Comparison of ENCODE assay signal across 16 mouse cellular contexts in genomic region chr17:86273566-86274349, GRCm38 (mm10).
"Had no signal": no experiment of that assay in that cellular context is flagged by ENCODE, and none has a peak within 500 bp of the region (broad histone marks: within the 10 kb centered on the region; RNA-seq: fewer than 3 reads in every experiment).

No protein-coding gene starts in this region.

- H3K4me3 ChIP-seq: left cerebral cortex, adult 2 months; limb, embryonic 12.5 days; liver, embryonic 13.5 days; lung, embryonic 15.5 days; megakaryocyte, embryonic 14.5 days; midbrain, embryonic 12.5 days; stomach, embryonic 15.5 days had no signal

- H3K4me1 ChIP-seq: midbrain, embryonic 12.5 days had no signal

- ATAC-seq: liver, postnatal 0 days had no signal

- H3K4me2 ChIP-seq: limb, embryonic 12.5 days; liver, embryonic 13.5 days; lung, embryonic 15.5 days; midbrain, embryonic 12.5 days; stomach, embryonic 15.5 days had no signal

- H3K9me3 ChIP-seq: limb, embryonic 12.5 days; liver, embryonic 13.5 days; lung, embryonic 15.5 days; megakaryocyte, embryonic 14.5 days; midbrain, embryonic 12.5 days; stomach, embryonic 15.5 days had no signal

- H3K9ac ChIP-seq: limb, embryonic 12.5 days; liver, embryonic 13.5 days; liver, postnatal 0 days; lung, embryonic 15.5 days; midbrain, embryonic 12.5 days; stomach, embryonic 15.5 days had no signal

- DNase-seq: kidney, postnatal 10 days; kidney, postnatal 4 days; liver; liver, embryonic 13.5 days; liver, postnatal 0 days; lung, postnatal 14 days; right cerebral cortex, postnatal 14 days; thymus, adult 2 months; thymus, postnatal 25 days had no signal

- H3K36me3 ChIP-seq: limb, embryonic 12.5 days; liver, embryonic 13.5 days; lung, embryonic 15.5 days; midbrain, embryonic 12.5 days; stomach, embryonic 15.5 days had no signal

- H3K27me3 ChIP-seq: limb, embryonic 12.5 days; liver, embryonic 13.5 days; lung, embryonic 15.5 days; midbrain, embryonic 12.5 days; stomach, embryonic 15.5 days had no signal

- H3K27ac ChIP-seq: left cerebral cortex, adult 2 months; limb, embryonic 12.5 days; liver, embryonic 13.5 days; lung, embryonic 15.5 days; macrophage; midbrain, embryonic 12.5 days; stomach, embryonic 15.5 days had no signal
